Mouse (Mus musculus) forelimb bud, embryonic 11.5 days (tissue): Measurements from ENCODE around the gene Mcl1.

Experiments used
- DNase-seq: peaks from one replicate; pipeline ENCODE4 v3.0.0-alpha.2; 2012; ENCODE audit warnings: low read depth, low spot score

Gene Mcl1

DNA sequence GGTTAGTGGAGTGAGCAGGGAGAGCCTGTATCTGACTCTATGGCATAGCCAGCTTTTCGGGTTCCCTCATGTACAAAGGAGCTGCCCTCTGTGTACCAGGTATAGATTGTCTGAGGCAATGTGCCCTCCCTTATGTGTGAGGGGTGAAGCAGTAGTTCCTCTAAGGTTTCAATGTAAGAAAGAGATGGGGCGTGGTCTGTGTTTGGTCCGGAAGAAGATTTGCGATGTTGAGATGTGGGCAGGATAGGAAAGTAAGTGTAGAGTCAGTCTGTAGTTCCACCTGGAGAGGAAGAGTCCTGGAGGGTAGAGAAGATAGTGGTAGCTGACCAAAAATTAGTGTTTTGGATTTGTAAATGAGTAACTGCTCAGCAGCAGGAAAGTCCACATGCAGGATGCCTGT is 50.5 kb downstream of the Mcl1 start:
- no peak for DNase-seq

DNA sequence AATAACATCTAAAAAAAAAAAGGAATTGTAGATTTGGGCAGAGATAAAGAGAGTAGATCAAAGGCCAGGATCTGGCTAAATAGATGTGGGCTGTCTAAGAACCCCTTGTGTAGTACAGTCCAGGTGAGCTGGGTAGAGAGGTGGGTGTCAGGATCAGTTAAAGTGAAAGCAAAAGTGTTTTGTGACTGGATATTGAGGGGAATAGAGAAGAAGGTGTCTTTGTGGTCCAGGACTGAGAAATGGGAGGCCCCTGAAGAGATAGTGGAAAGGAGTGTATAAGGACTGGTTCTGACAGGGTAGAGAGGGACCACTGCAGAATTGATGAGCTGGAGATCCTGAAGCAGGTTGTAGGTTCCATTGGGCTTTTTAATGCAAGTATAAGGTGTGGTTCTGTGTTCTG is 51.4 kb downstream of the Mcl1 start:
- DNase-seq, result no peak
